Mouse (Mus musculus): Measurements from ENCODE around the gene Tdrd7. TPM values are rescaled to one million over a fixed set of nuclear protein-coding genes. Genes with fewer than 3 reads are reported as not detected.

Gene Tdrd7
- polyA plus RNA-seq, 1 experiment = 29.5 TPM

- Histone ChIP-seq H3K4me3 (ENCODE audit: insufficient read depth, low read length) (no peak overlapping the region), H3K27ac (ENCODE audit: insufficient read depth, low read length) (no peak overlapping the region), H3K4me1 (ENCODE audit: control insufficient read depth, insufficient read depth, low read length) (no peaks in the 10 kb centered on the region)
- TF ChIP-seq CTCF (IDR thresholded peaks at IDR 0.05; ENCODE audit: extremely low read depth, insufficient read depth, low read length) (no peak), POLR2A (IDR thresholded peaks at IDR 0.05; ENCODE audit: extremely low read depth, insufficient read depth, low read length) (no peak)
These were observed 11.9 kb upstream of the Tdrd7 start for GRCm38 (mm10) chr4:45953025-45953919.

GRCm38 (mm10) chr4:45955235-45955634 lies 9.9 kb upstream of the Tdrd7 start:
- H3K4me1 ChIP-seq (ENCODE audit: control insufficient read depth, insufficient read depth, low read length) = no peaks in the 10 kb centered on the region
- H3K4me3 ChIP-seq (ENCODE audit: insufficient read depth, low read length) = no peak overlapping the region
- TF ChIP-seq POLR2A (IDR thresholded peaks at IDR 0.05; ENCODE audit: extremely low read depth, insufficient read depth, low read length) (no peak), CTCF (IDR thresholded peaks at IDR 0.05; ENCODE audit: extremely low read depth, insufficient read depth, low read length) (no peak)
- no peak overlapping the region for H3K27ac ChIP-seq (ENCODE audit: insufficient read depth, low read length)

- no peak overlapping the region for H3K27ac ChIP-seq (ENCODE audit: insufficient read depth, low read length)
- TF ChIP-seq CTCF (IDR thresholded peaks at IDR 0.05; ENCODE audit: extremely low read depth, insufficient read depth, low read length) = no peak
- no peak for TF ChIP-seq POLR2A (IDR thresholded peaks at IDR 0.05; ENCODE audit: extremely low read depth, insufficient read depth, low read length)
These were observed 9.0 kb upstream of the Tdrd7 start for GRCm38 (mm10) chr4:45956131-45956530.

GRCm38 (mm10) chr4:45956706-45957105 lies 8.4 kb upstream of the Tdrd7 start:
- Histone ChIP-seq H3K4me3 (ENCODE audit: insufficient read depth, low read length) (no peak overlapping the region), H3K27ac (ENCODE audit: insufficient read depth, low read length) (no peak overlapping the region), H3K4me1 (ENCODE audit: control insufficient read depth, insufficient read depth, low read length) (no peaks in the 10 kb centered on the region)
- TF ChIP-seq CTCF (IDR thresholded peaks at IDR 0.05; ENCODE audit: extremely low read depth, insufficient read depth, low read length) (no peak), POLR2A (IDR thresholded peaks at IDR 0.05; ENCODE audit: extremely low read depth, insufficient read depth, low read length) (no peak)

More at GRCm38 (mm10) chr4:45956131-45956530, 9.0 kb upstream of the Tdrd7 start:
- H3K4me3 ChIP-seq (ENCODE audit: insufficient read depth, low read length) = no peak overlapping the region
- no peaks in the 10 kb centered on the region for H3K4me1 ChIP-seq (ENCODE audit: control insufficient read depth, insufficient read depth, low read length)

GRCm38 (mm10) chr4:45965737-45966447 lies 758 bp downstream of the Tdrd7 start:
- Histone ChIP-seq H3K4me1 (ENCODE audit: control insufficient read depth, insufficient read depth, low read length) (no peaks in the 10 kb centered on the region), H3K27ac (ENCODE audit: insufficient read depth, low read length) (no peak overlapping the region), H3K4me3 (ENCODE audit: insufficient read depth, low read length) (no peak overlapping the region)
- TF ChIP-seq CTCF (IDR thresholded peaks at IDR 0.05; ENCODE audit: extremely low read depth, insufficient read depth, low read length) = no peak
- TF ChIP-seq POLR2A (IDR thresholded peaks at IDR 0.05; ENCODE audit: extremely low read depth, insufficient read depth, low read length) = no peak

GRCm38 (mm10) chr4:45966716-45967115 lies 1.6 kb downstream of the Tdrd7 start:
- TF ChIP-seq CTCF (IDR thresholded peaks at IDR 0.05; ENCODE audit: extremely low read depth, insufficient read depth, low read length) = no peak
- TF ChIP-seq POLR2A (IDR thresholded peaks at IDR 0.05; ENCODE audit: extremely low read depth, insufficient read depth, low read length) = no peak
- no peak overlapping the region for H3K27ac ChIP-seq (ENCODE audit: insufficient read depth, low read length)
- H3K4me1 ChIP-seq (ENCODE audit: control insufficient read depth, insufficient read depth, low read length) = no peaks in the 10 kb centered on the region
- H3K4me3 ChIP-seq (ENCODE audit: insufficient read depth, low read length) = no peak overlapping the region

- H3K4me3 ChIP-seq (ENCODE audit: insufficient read depth, low read length) = no peak overlapping the region
- no peak for TF ChIP-seq CTCF (IDR thresholded peaks at IDR 0.05; ENCODE audit: extremely low read depth, insufficient read depth, low read length)
- TF ChIP-seq POLR2A (IDR thresholded peaks at IDR 0.05; ENCODE audit: extremely low read depth, insufficient read depth, low read length) = no peak
- no peaks in the 10 kb centered on the region for H3K4me1 ChIP-seq (ENCODE audit: control insufficient read depth, insufficient read depth, low read length)
- no peak overlapping the region for H3K27ac ChIP-seq (ENCODE audit: insufficient read depth, low read length)
These were observed 2.6 kb downstream of the Tdrd7 start for GRCm38 (mm10) chr4:45967479-45968341.

GRCm38 (mm10) chr4:45969051-45969450 lies 3.9 kb downstream of the Tdrd7 start:
- Histone ChIP-seq H3K4me3 (ENCODE audit: insufficient read depth, low read length) (no peak overlapping the region), H3K4me1 (ENCODE audit: control insufficient read depth, insufficient read depth, low read length) (0 out of 2 replicates have a peak, but pooled peaks cover 2% of the 10 kb centered on the region), H3K27ac (ENCODE audit: insufficient read depth, low read length) (no peak overlapping the region)
- TF ChIP-seq CTCF (IDR thresholded peaks at IDR 0.05; ENCODE audit: extremely low read depth, insufficient read depth, low read length) (no peak), POLR2A (IDR thresholded peaks at IDR 0.05; ENCODE audit: extremely low read depth, insufficient read depth, low read length) (no peak)

GRCm38 (mm10) chr4:45970048-45970560 lies 5.0 kb downstream of the Tdrd7 start:
- TF ChIP-seq CTCF (IDR thresholded peaks at IDR 0.05; ENCODE audit: extremely low read depth, insufficient read depth, low read length) (no peak), POLR2A (IDR thresholded peaks at IDR 0.05; ENCODE audit: extremely low read depth, insufficient read depth, low read length) (no peak)
- H3K27ac ChIP-seq (ENCODE audit: insufficient read depth, low read length) = no peak overlapping the region
- peaks cover 2% of the 10 kb centered on the region; the same call in 1 of the 2 replicates for H3K4me1 ChIP-seq (ENCODE audit: control insufficient read depth, insufficient read depth, low read length)
- H3K4me3 ChIP-seq (ENCODE audit: insufficient read depth, low read length) = no peak overlapping the region

All from cortical plate, adult 2 months (tissue).